Mouse (Mus musculus) erythroblast, embryonic 14.5 days (primary cell): ENCODE results near the gene Ciita.

ENCODE experiments used
- GATA1 ChIP-seq: IDR thresholded peaks from 2 replicates; pipeline ENCODE4 v1.6.1; 2012; ENCODE audit warnings: low read length, inconsistent platforms, mixed read lengths
- TAL1 ChIP-seq: IDR thresholded peaks from 3 replicates; pipeline ENCODE4 v1.6.1; 2012; ENCODE audit warnings: low read length, inconsistent platforms, mixed read lengths

GRCm38 (mm10) chr16:10542266-10542665, 62.4 kb downstream of the Ciita start:
- TF ChIP-seq GATA1: no peak
- no peak for TF ChIP-seq TAL1
